Mouse (Mus musculus) small intestine, adult 2 months (tissue): Measurements from ENCODE around the gene Actrt3. TPM values are rescaled to one million over a fixed set of nuclear protein-coding genes. Genes with fewer than 3 reads are reported as not detected.
"Not testable (repeated sequence)": the region's sequence is repeated elsewhere in the genome, so short reads cannot be mapped to it uniquely, and the experiment has no call there.

ENCODE experiments used
- H3K27ac ChIP-seq: fragments of 200-500 bp; 2 replicates; pipeline ENCODE4 v1.5.1; 2012; ENCODE audit warnings: low read depth, low read length, control low read depth, inconsistent platforms; ENCODE audit not compliant: insufficient read depth
- H3K27me3 ChIP-seq: fragments of 200-500 bp; 2 replicates; pipeline ENCODE4 v1.6.1; 2012; ENCODE audit warnings: mild to moderate bottlenecking, moderate library complexity, low read length, inconsistent platforms; ENCODE audit not compliant: control insufficient read depth, insufficient read depth
- H3K36me3 ChIP-seq: fragments of 200-500 bp; 2 replicates; pipeline ENCODE4 v1.6.1; 2012; ENCODE audit warnings: mild to moderate bottlenecking, low read length, control low read depth, inconsistent platforms; ENCODE audit not compliant: control insufficient read depth, insufficient read depth
- H3K4me1 ChIP-seq: fragments of 200-500 bp; 2 replicates; pipeline ENCODE4 v1.6.1; 2012; ENCODE audit warnings: low read length, inconsistent platforms, mixed read lengths; ENCODE audit not compliant: control insufficient read depth, insufficient read depth, insufficient read length
- H3K4me3 ChIP-seq: fragments of 200-500 bp; 2 replicates; pipeline ENCODE4 v1.5.1; 2012; ENCODE audit warnings: low read depth, mild to moderate bottlenecking, control low read depth, inconsistent platforms, low read length, moderate library complexity
- CTCF ChIP-seq: fragments of 200-500 bp; IDR thresholded peaks from 2 replicates; pipeline ENCODE4 v1.5.1; 2012; ENCODE audit warnings: low read depth, mild to moderate bottlenecking, control low read depth, inconsistent platforms, low read length, moderate library complexity, mixed read lengths; ENCODE audit not compliant: insufficient replicate concordance, insufficient read length; ENCODE audit errors: extremely low read depth
- POLR2A ChIP-seq: fragments of 200-500 bp; IDR thresholded peaks from 2 replicates; pipeline ENCODE4 v1.6.1; 2012; ENCODE audit warnings: low read depth, mild to moderate bottlenecking, control low read depth, inconsistent platforms, low read length, moderate library complexity
- WGBS: fragments of 180-500 bp; shearing (Covaris S2); methylation state at CpG from one replicate; pipeline ENCODE4 v1.1.7; 2018; 5-methylcytosine and 5-hydroxymethylcytosine counted together
- polyA plus RNA-seq: library from polyadenylated mRNA; depleted of rRNA; stranded (reverse); fragments of >200 nt; gene quantifications from 2 replicates; pipeline ENCODE4 v1.2.3, GENCODE M21; 2012; rRNA removed

Gene Actrt3
- polyA plus RNA-seq, 1 experiment = not detected

DNA sequence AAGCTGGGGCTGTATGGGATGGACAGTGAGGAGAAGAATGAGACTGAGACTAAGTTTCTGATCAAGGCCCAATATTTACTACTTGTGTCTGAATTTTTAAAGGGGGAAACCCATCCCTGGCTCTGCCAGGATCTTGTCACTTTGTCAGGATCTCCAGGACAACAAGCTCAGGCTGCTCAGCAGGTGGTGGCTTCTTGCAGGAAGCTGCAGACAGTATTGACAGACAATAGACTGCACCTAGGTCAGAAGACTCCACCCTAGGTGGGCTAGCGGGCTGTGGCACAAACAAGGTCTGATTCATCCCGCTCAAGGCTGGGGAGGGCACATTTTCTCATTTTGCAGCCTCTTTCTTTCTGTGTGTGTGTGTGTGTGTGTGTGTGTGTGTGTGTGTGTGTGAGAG is 26.2 kb downstream of the Actrt3 start:
- WGBS = 30% methylated on average over 2 of the region's 2 CpGs
- Histone ChIP-seq H3K4me1 (no peaks in the 10 kb centered on the region), H3K27me3 (no peaks in the 10 kb centered on the region), H3K27ac (no peak overlapping the region), H3K4me3 (no peak overlapping the region), H3K36me3 (no peaks in the 10 kb centered on the region)
- TF ChIP-seq CTCF (no peak), POLR2A (no peak)

DNA sequence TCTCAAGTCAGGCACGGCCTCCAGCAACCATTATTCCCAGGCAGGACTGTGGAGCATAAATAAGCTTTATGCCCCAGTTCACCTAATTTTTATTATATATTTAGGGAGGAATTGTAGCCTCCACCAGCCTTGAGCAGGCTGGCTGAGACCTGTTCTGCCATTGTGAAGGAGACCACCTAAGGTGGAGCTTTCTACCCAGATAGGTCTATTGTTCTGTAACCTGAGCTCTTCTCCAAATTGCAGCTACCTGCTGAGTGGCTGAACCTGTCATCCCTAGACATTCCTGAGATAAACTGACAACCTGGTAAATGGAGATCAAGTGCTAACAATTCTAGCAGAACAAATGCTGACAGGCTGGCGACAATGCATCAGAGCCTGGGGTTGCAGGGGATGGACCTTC is 33.4 kb downstream of the Actrt3 start:
- 83% methylated on average over 1 of the region's 2 CpGs for WGBS
- not testable (repeated sequence) for H3K4me1 ChIP-seq, H3K36me3 ChIP-seq

DNA sequence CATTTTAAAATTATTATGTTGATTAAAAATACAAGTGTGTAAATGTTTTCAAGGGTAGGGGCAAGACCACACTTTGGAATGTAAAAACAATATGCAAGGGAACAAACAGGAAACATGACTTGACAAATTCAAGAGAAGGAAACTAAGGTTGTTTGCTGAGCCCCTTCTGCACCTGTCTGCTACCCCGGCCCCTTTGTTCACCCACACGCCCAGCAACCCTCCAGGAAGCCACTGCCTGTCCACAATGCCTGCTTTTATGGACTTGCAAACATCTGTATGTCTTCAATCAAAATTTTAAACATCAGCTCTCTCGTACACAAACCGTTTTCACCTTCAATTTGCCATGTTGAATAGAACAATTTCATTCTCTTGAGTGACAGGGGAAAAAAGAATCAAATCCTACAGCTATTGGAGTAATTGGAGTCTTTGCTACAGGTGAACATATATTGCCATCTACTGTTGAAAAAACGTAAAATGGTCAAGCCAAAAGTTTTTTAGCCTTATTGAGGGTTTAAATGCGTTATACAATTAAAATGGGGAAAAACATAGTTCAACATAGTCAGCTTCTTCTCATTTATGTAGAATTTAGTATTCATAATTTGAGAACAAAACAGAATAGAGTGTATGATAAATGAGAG is 38.9 kb downstream of the Actrt3 start:
- Histone ChIP-seq H3K27ac (no peak overlapping the region), H3K4me1 (no peaks in the 10 kb centered on the region), H3K36me3 (no peaks in the 10 kb centered on the region), H3K4me3 (no peak overlapping the region), H3K27me3 (no peaks in the 10 kb centered on the region)
- 36% methylated on average over 6 of the region's 6 CpGs for WGBS
- TF ChIP-seq CTCF (no peak), POLR2A (no peak)

More for the DNA sequence above, 33.4 kb downstream of the Actrt3 start:
- not testable (repeated sequence) for H3K27me3 ChIP-seq, H3K27ac ChIP-seq, H3K4me3 ChIP-seq

DNA sequence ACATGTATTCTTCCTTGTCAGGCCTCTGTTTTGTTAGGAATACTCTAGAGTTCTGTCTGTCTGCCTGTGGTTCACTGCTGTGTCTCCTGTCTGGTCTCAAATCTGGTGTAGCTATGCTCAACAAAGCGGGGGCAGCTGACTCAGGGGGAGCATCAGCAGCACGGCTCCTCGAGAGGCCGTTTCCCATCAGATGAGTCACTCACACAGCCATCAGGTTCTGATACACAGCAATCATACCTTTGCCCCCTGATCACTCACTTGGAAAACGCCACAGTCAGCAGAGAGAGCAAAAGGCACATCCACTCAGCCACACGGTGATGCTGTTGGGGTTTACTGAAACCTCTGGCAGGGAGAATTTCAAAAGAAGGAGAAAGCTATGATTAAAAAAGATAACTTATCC is 46.0 kb downstream of the Actrt3 start:
- Histone ChIP-seq H3K27ac (no peak overlapping the region), H3K36me3 (no peaks in the 10 kb centered on the region), H3K4me1 (peaks cover 6% of the 10 kb centered on the region; the same call in 1 of the 2 replicates), H3K27me3 (no peaks in the 10 kb centered on the region), H3K4me3 (no peak overlapping the region)
- 32% methylated on average over 6 of the region's 6 CpGs for WGBS
- no peak for TF ChIP-seq POLR2A
- TF ChIP-seq CTCF = no peak

DNA sequence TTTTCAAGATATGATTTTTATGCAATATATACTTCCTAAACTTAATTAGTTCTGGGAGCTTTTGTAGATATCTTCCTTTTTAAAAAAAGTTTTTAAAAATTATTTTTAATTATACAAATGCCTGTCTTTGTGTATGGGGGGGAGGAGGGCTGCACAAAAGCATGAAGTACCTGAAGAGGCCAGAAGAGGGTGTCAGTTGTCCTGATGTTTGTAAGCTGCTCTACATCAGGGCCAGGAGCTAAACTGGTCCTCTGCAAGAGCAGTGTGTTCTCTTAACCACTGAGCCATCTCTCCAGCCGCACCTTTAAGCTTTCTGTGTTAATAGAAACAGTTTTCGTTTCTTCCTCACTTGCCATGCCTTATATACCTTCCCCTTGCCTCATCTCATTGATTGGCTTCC is 49.5 kb downstream of the Actrt3 start:
- Histone ChIP-seq H3K36me3 (no peaks in the 10 kb centered on the region), H3K27me3 (no peaks in the 10 kb centered on the region), H3K27ac (no peak overlapping the region), H3K4me1 (peaks cover 6% of the 10 kb centered on the region; the same call in 1 of the 2 replicates), H3K4me3 (no peak overlapping the region)
- 28% methylated on average over 2 of the region's 2 CpGs for WGBS
- TF ChIP-seq POLR2A (no peak), CTCF (no peak)

DNA sequence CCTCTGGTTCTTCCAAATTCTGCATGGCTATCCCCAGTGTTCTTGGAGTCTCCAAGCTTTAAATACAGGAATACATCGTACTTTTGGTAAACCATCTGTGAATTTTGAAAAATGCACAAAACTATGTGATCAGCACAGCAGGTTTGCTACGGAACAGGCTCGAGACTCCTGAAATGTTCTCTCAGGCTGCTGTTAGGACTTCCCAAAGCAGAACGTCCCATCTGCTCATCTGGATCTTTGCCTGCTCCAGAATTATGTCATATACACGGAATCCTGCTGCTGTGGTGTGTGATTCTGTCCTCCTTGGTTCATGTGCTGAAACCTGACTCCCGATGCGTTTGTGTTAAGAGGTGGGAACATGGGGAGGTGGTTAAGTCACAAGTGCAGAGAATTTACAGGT is 50.8 kb downstream of the Actrt3 start:
- Histone ChIP-seq H3K27me3 (no peaks in the 10 kb centered on the region), H3K27ac (no peak overlapping the region), H3K36me3 (no peaks in the 10 kb centered on the region), H3K4me3 (no peak overlapping the region), H3K4me1 (peaks cover 6% of the 10 kb centered on the region; the same call in 1 of the 2 replicates)
- TF ChIP-seq CTCF (no peak), POLR2A (no peak)
- whole genome bisulfite sequencing = 42% methylated on average over 7 of the region's 7 CpGs

DNA sequence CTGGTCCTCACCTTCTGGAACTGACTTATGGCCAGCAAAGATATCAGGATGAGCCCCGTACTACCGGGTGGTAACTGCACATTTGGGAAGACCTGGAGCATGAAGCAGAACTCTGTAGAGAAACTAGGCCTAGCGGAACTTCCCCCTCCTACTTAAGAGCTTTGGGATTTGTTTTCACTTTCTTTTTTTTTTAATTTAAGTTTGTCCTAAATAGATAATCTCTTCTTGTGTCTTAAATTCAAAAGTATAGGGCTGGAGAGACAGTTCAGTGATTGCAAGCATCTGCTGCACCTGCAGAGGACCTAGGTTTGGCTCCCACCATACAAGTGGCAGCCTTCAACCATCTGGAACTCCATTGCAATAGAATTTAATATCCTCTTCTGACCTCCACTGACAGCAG is 51.8 kb downstream of the Actrt3 start, which contains the start of gene Mecom:
Mecom (minus strand) TSS at position 101 of the 400 bp plus-strand sequence.
- H3K4me3 ChIP-seq = no peak within 1 kb of the TSS
- no peak within 1 kb of the TSS for H3K27ac ChIP-seq
- H3K36me3 ChIP-seq = no peaks in the 10 kb centered on the region
- peaks cover 4% of the 10 kb centered on the region; the same call in 1 of the 2 replicates for H3K4me1 ChIP-seq
- WGBS = 90% methylated on average over 3 of the region's 3 CpGs
- no peak for TF ChIP-seq CTCF
- H3K27me3 ChIP-seq = no peaks in the 10 kb centered on the region

Other genes starting within 250 kb of the Actrt3 start
- 2.6 and 2.8 TPM in 2 replicates for gene Mecom, start 51.9 kb downstream of the Actrt3 start, polyA plus RNA-seq
- gene Mynn, start 2.1 kb upstream of the Actrt3 start, polyA plus RNA-seq = 2.1 and 4.3 TPM in 2 replicates
- not detected in 2 replicates for gene Lrriq4, start 44.6 kb upstream of the Actrt3 start, polyA plus RNA-seq
- not detected in 2 replicates for gene Lrrc34, start 47.9 kb upstream of the Actrt3 start, polyA plus RNA-seq
- gene Lrrc31, start 99.9 kb upstream of the Actrt3 start, polyA plus RNA-seq = 1.7 and 4.0 TPM in 2 replicates
- not detected in 2 replicates for gene Samd7, start 146.4 kb upstream of the Actrt3 start, polyA plus RNA-seq
- 2.7 and 4.6 TPM in 2 replicates for gene Sec62, start 192.9 kb upstream of the Actrt3 start, polyA plus RNA-seq